Mouse (Mus musculus) spleen, embryonic (tissue): ENCODE measurements around the gene Atp11b.

ENCODE experiments used
- CTCF ChIA-PET: fragments of 350-600 bp; sonication (Branson Sonifier 250); formaldehyde crosslinking; loops from one replicate; lab custom pipeline; 2022; lab: Charles Lee

Atp11b gene

GRCm38 (mm10) chr3:35764637-35765617 is 11.0 kb downstream of the Atp11b start:
- CTCF ChIA-PET, result interaction anchor here (0.6 to 0.8 kb wide), 2 partner anchors 30 to 1591 kb away, joined by 5 to 10 read pairs; no protein-coding TSS in a partner anchor

- CTCF ChIA-PET, result no interaction called here
Measured at GRCm38 (mm10) chr3:35779748-35780147, 25.8 kb downstream of the Atp11b start.

GRCm38 (mm10) chr3:35802040-35802439 is 48.1 kb downstream of the Atp11b start:
- CTCF ChIA-PET, result no interaction called here

- CTCF ChIA-PET, result no interaction called here
Measured at GRCm38 (mm10) chr3:35819887-35820286, 66.0 kb downstream of the Atp11b start.

GRCm38 (mm10) chr3:35822036-35822435 is 68.1 kb downstream of the Atp11b start:
- CTCF ChIA-PET, result no interaction called here

- CTCF ChIA-PET, result no interaction called here
Measured at GRCm38 (mm10) chr3:35849326-35849725, 95.4 kb downstream of the Atp11b start.

- CTCF ChIA-PET, result no interaction called here
Measured at GRCm38 (mm10) chr3:35883267-35883666, 129.4 kb downstream of the Atp11b start.

- CTCF ChIA-PET, result no interaction called here
Measured at GRCm38 (mm10) chr3:35889531-35889930, 135.6 kb downstream of the Atp11b start.

GRCm38 (mm10) chr3:35891123-35891522 is 137.2 kb downstream of the Atp11b start:
- CTCF ChIA-PET, result interaction anchor here (0.5 kb wide), 1 partner anchor 10 kb away, joined by 4 read pairs; no protein-coding TSS in a partner anchor

- CTCF ChIA-PET, result no interaction called here
Measured at GRCm38 (mm10) chr3:35893156-35893555, 139.2 kb downstream of the Atp11b start.

GRCm38 (mm10) chr3:35897900-35898299 is 144.0 kb downstream of the Atp11b start:
- CTCF ChIA-PET, result no interaction called here

GRCm38 (mm10) chr3:35899109-35899508 is 145.2 kb downstream of the Atp11b start:
- CTCF ChIA-PET, result no interaction called here

GRCm38 (mm10) chr3:35900555-35901204 is 146.8 kb downstream of the Atp11b start:
- CTCF ChIA-PET, result no interaction called here
